Mouse (Mus musculus) intestine, embryonic 16.5 days (tissue): ENCODE data around the gene Zdhhc15. TPM values are rescaled to one million over a fixed set of nuclear protein-coding genes. Genes with fewer than 3 reads are reported as not detected.
"Not testable (repeated sequence)": the region's sequence is repeated elsewhere in the genome, so short reads cannot be mapped to it uniquely, and the experiment has no call there.

Experiments used
- ATAC-seq: fragments of 200-750 bp; cut with Nextera tagmentation; 2 replicates; pipeline ENCODE4 v1.8.0; 2017; ENCODE audit warnings: moderate TSS enrichment, moderate library complexity
- H3K27ac ChIP-seq: fragments of 300-500 bp; sonication (generic); 2 replicates; pipeline ENCODE4 v1.5.1; 2014; ENCODE audit warnings: mild to moderate bottlenecking, low read length
- H3K27me3 ChIP-seq: fragments of 300-500 bp; sonication (generic); replicated peaks from 2 replicates; pipeline ENCODE4 v1.6.1; 2014; ENCODE audit warnings: low read length, control low read depth, mixed read lengths; ENCODE audit not compliant: control insufficient read depth, insufficient read depth
- H3K36me3 ChIP-seq: fragments of 300-500 bp; sonication (generic); 2 replicates; pipeline ENCODE4 v1.6.1; 2014; ENCODE audit warnings: low read length, control low read depth; ENCODE audit not compliant: control insufficient read depth, insufficient read depth
- H3K4me1 ChIP-seq: fragments of 300-500 bp; sonication (generic); 2 replicates; pipeline ENCODE4 v1.6.1; 2014; ENCODE audit warnings: low read length, control low read depth, mixed read lengths; ENCODE audit not compliant: control insufficient read depth, insufficient read depth
- H3K4me2 ChIP-seq: fragments of 300-500 bp; sonication (generic); 2 replicates; pipeline ENCODE4 v1.6.1; 2014; ENCODE audit warnings: low read depth, low read length, control low read depth
- H3K4me3 ChIP-seq: fragments of 300-500 bp; sonication (generic); 2 replicates; pipeline ENCODE4 v1.5.1; 2014; ENCODE audit warnings: mild to moderate bottlenecking, low read length
- H3K9ac ChIP-seq: fragments of 300-500 bp; sonication (generic); 2 replicates; pipeline ENCODE4 v1.6.1; 2014; ENCODE audit warnings: low read depth, low read length
- H3K9me3 ChIP-seq: fragments of 300-500 bp; sonication (generic); 2 replicates; pipeline ENCODE4 v1.6.1; 2016; ENCODE audit warnings: low read length, control low read depth; ENCODE audit not compliant: control insufficient read depth
- WGBS: fragments of 180-500 bp; shearing (Covaris S2); extraction: QIAGEN DNeasy Blood & Tissue Kit; methylation state at CpG from one replicate; pipeline ENCODE4 v1.1.7; 2014; 5-methylcytosine and 5-hydroxymethylcytosine counted together
- polyA plus RNA-seq: library from polyadenylated mRNA; unstranded; fragments of >200 nt; fragmentation: Nextera tagmentation; extraction: Ambion mirVana; gene quantifications from 2 replicates; pipeline ENCODE4 v1.2.1, GENCODE M21; 2015

Gene Zdhhc15
- 5.7 and 6.4 TPM in 2 replicates for polyA plus RNA-seq

GRCm38 (mm10) chrX:104670757-104671549 is at the start of gene Zdhhc15:
TSS of gene Zdhhc15 (minus strand) at chrX:104671064.
- Histone ChIP-seq H3K9ac (peak within 1 kb of the TSS; percentile 68), H3K4me1 (no peaks in the 10 kb centered on the region), H3K9me3 (no peaks in the 10 kb centered on the region), H3K27ac (peak within 1 kb of the TSS; percentile 48; the same call in 1 of the 2 replicates), H3K36me3 (no peaks in the 10 kb centered on the region), H3K4me3 (peak within 1 kb of the TSS; percentile 53), H3K4me2 (peak within 1 kb of the TSS; percentile 64), H3K27me3 (0 out of 2 replicates have a peak, but pooled peaks cover 3% of the 10 kb centered on the region)
- peak; percentile 95 for ATAC-seq
- 19% methylated on average over 29 of the region's 31 CpGs for WGBS

GRCm38 (mm10) chrX:104707935-104708334 is 37.1 kb upstream of the Zdhhc15 start:
- no peak for ATAC-seq
- 70% methylated on average over 2 of the region's 2 CpGs for WGBS

GRCm38 (mm10) chrX:104669850-104670756 is 761 bp downstream of the Zdhhc15 start:
- Histone ChIP-seq H3K9ac (peak overlapping the region; percentile 68), H3K4me2 (peak overlapping the region; percentile 64), H3K36me3 (no peaks in the 10 kb centered on the region), H3K27me3 (0 out of 2 replicates have a peak, but pooled peaks cover 3% of the 10 kb centered on the region), H3K4me1 (no peaks in the 10 kb centered on the region), H3K9me3 (no peaks in the 10 kb centered on the region), H3K27ac (no peak overlapping the region; the same call in 1 of the 2 replicates), H3K4me3 (peak overlapping the region; percentile 53)
- WGBS, result 19% methylated on average over 19 of the region's 19 CpGs
- no peak for ATAC-seq

More at GRCm38 (mm10) chrX:104707935-104708334, 37.1 kb upstream of the Zdhhc15 start:
- no peaks in the 10 kb centered on the region for H3K4me1 ChIP-seq
- no peak overlapping the region for H3K9ac ChIP-seq
- no peaks in the 10 kb centered on the region for H3K36me3 ChIP-seq
- H3K9me3 ChIP-seq, result no peaks in the 10 kb centered on the region
- no peaks in the 10 kb centered on the region for H3K27me3 ChIP-seq
- H3K27ac ChIP-seq, result no peak overlapping the region
- H3K4me3 ChIP-seq, result no peak overlapping the region
- H3K4me2 ChIP-seq, result no peak overlapping the region

GRCm38 (mm10) chrX:104656976-104657375 is 13.9 kb downstream of the Zdhhc15 start:
- H3K36me3 ChIP-seq, result no peaks in the 10 kb centered on the region
- no peak for ATAC-seq
- H3K27ac ChIP-seq, result no peak overlapping the region
- H3K27me3 ChIP-seq, result no peaks in the 10 kb centered on the region
- no peaks in the 10 kb centered on the region for H3K9me3 ChIP-seq
- no peaks in the 10 kb centered on the region for H3K4me1 ChIP-seq
- no peak overlapping the region for H3K4me3 ChIP-seq
- no peak overlapping the region for H3K4me2 ChIP-seq
- WGBS, result 88% methylated on average over 1 of the region's 1 CpGs
- no peak overlapping the region for H3K9ac ChIP-seq

- H3K27me3 ChIP-seq, result no peaks in the 10 kb centered on the region
- H3K36me3 ChIP-seq, result no peaks in the 10 kb centered on the region
- no peak overlapping the region for H3K4me3 ChIP-seq
- H3K9me3 ChIP-seq, result no peaks in the 10 kb centered on the region
- H3K4me2 ChIP-seq, result no peak overlapping the region
- 86% methylated on average over 10 of the region's 10 CpGs for WGBS
- H3K9ac ChIP-seq, result no peak overlapping the region
- H3K4me1 ChIP-seq, result no peaks in the 10 kb centered on the region
- no peak overlapping the region for H3K27ac ChIP-seq
- ATAC-seq, result no peak
Observed at GRCm38 (mm10) chrX:104612531-104612930, 58.3 kb downstream of the Zdhhc15 start.

GRCm38 (mm10) chrX:104603738-104604430 is 67.0 kb downstream of the Zdhhc15 start:
- H3K9me3 ChIP-seq, H3K27ac ChIP-seq, H3K36me3 ChIP-seq, H3K4me3 ChIP-seq, H3K9ac ChIP-seq, ATAC-seq, H3K4me2 ChIP-seq, H3K4me1 ChIP-seq, H3K27me3 ChIP-seq: not testable (repeated sequence)
- no CpG with 5 or more reads among the region's 7 CpGs for WGBS

- not testable (repeated sequence) for H3K9ac ChIP-seq, H3K36me3 ChIP-seq, H3K4me1 ChIP-seq, H3K9me3 ChIP-seq, ATAC-seq, H3K27ac ChIP-seq, H3K27me3 ChIP-seq, H3K4me2 ChIP-seq, H3K4me3 ChIP-seq
- 86% methylated on average over 7 of the region's 13 CpGs for WGBS
Observed at GRCm38 (mm10) chrX:104602168-104602859, 68.5 kb downstream of the Zdhhc15 start.

GRCm38 (mm10) chrX:104573946-104574345 is 96.9 kb downstream of the Zdhhc15 start:
- Histone ChIP-seq H3K4me3 (no peak overlapping the region), H3K27ac (no peak overlapping the region), H3K9me3 (no peaks in the 10 kb centered on the region), H3K4me2 (no peak overlapping the region), H3K27me3 (no peaks in the 10 kb centered on the region), H3K36me3 (no peaks in the 10 kb centered on the region), H3K4me1 (no peaks in the 10 kb centered on the region), H3K9ac (no peak overlapping the region)
- no peak for ATAC-seq
- 88% methylated on average over 5 of the region's 5 CpGs for WGBS
